Mouse (Mus musculus) urinary bladder, postnatal 10 days (tissue): Measurements from ENCODE around the gene Tbc1d15.
"Not testable (repeated sequence)": the region's sequence is repeated elsewhere in the genome, so short reads cannot be mapped to it uniquely, and the experiment has no call there.

ENCODE experiments used
- DNase-seq: peaks from one replicate; pipeline ENCODE4 v3.0.0; 2022; ENCODE audit warnings: low spot score

Tbc1d15 gene

DNA sequence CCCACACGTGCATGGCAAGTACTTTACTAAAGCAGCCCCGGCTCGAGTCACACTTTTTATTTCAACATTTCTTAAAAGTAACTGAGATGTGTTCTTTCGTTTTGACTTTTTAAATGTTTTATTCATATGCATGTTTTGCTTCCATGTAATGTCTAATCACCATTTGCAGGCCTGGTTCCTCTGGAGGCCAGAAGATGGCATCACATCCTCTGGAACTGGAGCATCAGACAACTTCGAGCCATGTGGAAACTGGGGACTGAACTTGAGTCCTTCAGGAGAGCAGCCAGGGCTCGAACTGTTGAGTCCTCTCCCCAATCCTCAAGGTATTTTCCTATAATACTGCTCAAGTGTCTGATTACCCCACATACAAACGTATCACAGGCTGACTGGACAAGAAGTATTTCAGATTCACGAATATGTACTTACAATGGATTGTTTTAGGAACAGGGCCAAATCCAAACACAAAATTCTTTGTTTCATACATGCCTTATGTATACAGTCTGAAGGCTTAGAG lies 10.1 kb downstream of the Tbc1d15 start:
- DNase-seq: no peak

DNA sequence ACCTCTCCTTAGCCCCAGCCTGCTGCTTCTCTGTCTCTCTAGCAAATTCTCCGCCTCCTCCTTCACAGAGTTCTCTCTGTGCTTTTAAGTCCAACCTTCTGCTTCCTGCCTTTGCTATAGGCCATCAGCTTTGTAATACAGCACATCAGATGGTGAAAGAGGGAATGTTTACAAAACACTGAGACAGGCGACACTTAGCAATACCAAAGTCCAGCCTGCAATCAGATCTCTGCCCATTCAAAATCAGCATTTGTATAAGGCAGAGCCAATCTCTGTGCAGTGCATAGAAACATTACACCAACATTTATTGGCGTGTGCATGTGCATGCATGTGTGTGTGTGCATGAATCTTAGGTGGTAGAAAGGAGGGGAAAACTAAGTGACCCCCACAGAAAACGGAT lies 13.3 kb downstream of the Tbc1d15 start:
- no peak for DNase-seq

DNA sequence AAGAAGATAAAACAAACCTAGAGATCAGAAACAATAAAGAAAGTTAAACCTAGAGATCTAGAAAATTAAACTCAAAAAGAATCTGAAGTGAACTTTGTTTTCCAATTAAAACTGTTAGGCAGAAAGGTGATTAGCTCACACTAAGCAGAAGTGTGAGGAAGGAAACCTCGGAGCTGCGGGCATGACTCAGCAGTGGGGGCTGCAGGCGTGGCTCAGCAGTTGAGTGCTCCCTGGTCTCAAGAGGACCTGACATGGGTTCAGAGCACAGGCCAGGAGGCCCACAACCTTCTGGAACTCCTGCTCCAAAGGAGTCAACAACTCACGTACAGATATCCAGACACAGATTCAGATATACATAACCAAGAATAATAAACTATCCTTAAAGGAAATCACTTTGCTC lies 14.5 kb downstream of the Tbc1d15 start:
- DNase-seq: no peak

DNA sequence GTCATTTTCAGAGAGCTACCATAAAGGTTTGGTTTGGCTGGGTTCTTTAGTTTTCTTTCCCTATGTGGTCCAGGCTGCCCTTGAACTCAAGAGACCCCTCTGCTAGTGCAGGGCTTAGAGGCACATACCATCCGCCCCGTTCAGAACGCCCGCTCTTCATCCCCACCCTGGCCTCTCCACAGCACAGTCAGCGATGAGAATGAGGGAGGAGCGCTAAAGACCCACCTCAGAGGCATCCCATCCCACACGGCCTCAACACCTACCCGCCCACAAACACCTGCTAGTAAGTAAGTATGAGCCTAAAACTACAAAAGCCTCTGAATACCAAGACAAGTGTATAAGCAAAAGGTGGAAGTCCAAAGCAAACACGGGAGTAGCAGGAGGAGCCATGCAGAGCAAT lies 15.8 kb downstream of the Tbc1d15 start:
- DNase-seq: no peak

DNA sequence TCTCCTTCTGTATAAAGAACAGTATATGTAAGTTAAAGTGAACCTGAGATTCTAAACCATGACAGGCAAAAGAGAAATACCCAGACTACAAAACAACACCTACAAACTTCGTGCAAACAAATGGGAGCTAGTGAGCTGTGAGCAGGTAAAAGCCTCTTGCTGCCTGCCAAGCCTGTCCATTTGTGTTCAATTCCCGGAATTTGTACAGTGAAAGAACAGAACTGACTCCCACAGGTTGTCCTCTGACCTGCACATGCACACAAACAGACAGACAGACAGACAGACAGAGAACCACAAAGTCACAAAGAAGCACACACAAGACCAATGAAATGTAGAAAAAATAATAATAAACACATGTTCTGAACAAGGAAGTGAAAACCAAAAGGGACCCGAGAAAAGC lies 17.5 kb downstream of the Tbc1d15 start:
- no peak for DNase-seq

DNA sequence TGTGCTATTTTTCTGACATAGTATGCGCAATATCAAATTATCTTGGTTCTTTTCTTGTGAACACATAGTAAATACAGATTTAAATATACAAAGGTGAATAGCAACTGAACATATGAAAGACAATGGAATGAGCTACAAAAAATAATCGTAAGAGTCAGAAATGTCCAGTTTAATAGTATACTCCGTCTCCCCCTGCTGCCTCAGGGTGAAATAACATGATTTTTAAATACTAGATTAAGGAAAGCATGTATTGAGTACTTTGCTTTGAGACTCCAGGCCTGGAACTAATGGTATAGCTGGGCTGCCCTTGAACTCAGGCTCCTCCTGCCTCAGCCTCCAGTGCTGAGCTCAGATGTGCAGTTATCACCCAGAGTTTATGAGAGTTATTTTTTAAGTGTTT lies 18.8 kb downstream of the Tbc1d15 start:
- no peak for DNase-seq

DNA sequence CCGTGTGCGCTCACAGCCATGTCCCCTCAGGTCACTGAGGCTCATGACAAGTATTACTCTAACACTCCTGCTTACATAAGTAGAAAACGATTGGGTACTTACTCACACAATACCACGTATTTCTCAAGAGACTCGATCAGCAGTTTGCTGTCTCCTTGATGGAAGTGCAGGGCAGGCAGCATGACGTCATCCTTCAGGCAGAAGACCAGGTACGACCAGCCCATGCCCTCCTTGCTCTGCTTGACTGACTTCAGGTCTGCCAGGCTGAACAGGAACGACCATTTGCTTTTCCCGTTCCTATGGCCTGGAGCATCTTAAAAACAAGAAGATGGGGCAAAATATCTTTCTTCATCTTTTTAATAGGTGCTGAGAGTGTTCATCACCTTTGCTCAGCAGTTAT lies 22.2 kb downstream of the Tbc1d15 start:
- DNase-seq: no peak

DNA sequence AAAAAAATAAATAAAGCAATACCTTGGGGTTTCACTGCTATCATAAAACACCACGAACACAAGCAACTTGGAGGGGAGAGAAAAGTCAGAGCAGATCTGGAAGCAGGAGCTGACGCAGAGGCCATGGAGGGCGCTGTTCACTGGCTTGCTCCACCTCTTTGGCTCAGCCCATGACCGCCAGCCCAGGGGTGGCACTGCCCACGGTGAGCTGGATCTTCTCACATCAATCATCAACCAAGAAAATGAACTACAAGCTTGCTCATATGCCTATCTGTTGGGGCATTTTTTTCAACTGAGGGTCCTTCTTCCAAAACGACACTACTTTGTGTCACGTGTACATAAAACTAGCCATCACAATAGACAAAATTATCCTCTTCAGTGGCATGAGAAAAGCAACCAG lies 24.7 kb downstream of the Tbc1d15 start:
- DNase-seq: no peak

DNA sequence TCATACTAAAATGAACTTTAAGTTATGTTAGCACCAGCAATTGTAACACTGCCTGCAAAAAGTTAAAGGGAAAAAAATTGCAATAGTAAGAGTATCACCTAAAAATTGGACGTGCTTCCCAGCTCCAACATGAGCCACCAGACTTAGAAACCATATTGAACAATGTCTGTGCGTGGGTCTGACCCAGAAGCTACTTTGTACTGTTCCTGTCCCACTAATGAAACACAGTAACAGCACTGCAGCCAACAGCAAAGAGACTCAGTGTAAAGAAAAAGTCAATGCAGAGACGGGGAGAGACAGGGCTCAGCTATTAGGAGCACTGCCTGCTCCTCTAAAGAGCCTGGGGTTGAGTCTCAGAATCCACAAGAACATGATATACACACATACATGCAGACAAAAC lies 27.4 kb downstream of the Tbc1d15 start:
- DNase-seq: no peak

DNA sequence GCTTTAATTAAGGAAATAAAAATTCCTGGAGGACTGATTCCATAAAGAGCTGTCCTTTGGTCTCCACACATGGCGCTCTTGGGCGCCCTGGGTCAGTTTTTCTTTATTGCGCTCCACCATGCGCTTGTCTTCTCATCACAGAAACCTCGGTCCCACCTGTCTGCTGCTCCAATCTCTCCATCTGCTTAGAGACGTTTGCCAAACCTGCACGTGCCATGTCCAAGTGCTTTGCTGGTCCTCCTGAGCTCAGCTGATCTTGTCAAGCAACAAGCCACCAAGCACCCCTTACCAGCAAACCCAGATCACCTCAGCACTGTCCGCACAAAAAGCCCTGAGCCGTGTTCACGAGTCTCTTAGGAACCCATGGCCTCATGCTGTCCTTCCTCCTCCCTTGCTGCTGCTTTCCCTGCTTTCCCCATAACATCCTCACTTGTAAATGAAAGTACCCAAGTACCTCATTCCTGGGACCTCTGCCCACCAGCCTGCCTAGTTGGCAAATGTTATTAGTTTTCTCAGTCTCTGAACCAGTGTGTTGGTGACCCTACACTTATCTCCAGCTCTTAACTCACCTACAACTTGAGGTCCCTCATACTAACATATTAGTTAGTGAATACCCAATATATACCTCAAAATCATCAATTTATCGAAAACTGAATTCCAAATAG lies 38.2 kb downstream of the Tbc1d15 start:
- DNase-seq: no peak

DNA sequence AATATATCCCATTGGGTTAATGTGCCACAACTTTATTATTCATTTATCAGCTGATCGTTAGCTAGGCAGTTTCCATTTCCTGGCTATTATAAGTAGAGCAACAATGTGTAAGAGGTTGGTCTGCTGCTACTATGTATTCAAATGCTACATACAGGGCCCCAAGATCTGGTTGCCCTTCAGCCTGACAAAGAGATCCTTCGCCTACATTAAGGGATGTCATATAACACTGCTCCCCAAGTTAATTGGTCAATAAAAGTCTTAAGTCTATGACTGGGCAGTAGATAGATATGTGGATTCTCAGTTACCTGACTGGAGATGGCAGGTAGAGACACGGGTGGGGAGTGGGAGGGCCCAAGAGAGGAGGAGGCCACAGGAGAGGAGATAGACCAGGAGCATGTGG lies 45.4 kb downstream of the Tbc1d15 start:
- DNase-seq: no peak

DNA sequence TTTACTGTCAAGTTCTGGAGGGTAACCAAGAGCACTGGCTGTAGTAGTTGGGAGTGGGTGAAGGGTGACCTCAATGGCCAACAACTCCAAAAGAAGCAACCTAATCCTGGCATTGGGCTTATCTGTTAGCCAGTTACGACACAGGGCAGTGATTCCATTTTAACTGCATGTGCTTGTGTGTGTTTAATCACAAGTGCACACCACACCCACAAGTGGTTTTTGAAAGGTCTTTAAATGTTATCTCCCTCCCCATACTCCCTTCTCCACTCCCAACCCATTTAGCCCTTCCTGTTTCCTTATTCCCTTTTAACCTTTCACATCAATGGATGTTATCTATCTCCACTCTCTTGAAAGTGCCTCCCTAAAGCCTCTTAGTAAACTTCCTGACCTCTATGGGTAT lies 46.0 kb downstream of the Tbc1d15 start:
- no peak for DNase-seq

DNA sequence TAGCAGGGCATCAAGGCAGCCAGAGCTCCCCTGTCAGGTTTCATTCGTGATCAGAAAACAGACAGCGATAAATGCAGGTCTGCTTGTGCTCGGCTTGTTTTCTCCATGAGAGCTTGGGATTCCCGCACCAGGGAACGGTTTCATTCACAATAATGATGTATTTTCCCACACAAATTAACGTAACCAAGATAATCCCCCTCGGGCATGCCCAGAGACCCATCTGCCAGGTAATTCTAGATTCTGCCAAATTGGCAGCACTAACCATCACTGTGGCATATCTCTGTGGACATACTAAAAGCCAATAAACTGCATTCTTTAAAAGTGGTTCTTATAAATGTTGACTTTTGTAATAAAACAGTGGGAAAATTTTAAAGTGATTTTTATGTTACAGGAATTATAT lies 60.1 kb downstream of the Tbc1d15 start:
- DNase-seq: no peak

DNA sequence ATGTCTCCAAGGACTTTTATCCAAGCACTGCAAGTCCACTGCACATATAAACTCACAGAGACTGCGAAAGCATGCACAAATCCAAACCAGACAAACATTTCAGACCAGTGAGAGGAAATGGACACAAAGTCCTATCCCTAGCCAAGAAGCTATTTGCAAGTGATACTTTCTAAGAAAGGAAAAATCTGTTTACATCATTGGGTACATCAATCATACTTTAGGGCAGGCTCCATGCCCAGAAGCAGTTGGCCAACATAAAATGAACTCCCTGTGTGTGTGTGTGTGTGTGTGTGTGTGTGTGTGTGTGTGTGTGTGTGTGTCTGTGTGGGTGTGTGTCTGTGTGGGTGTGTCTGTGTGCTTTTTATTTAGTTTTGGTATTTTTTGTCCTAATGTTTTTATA lies 63.9 kb downstream of the Tbc1d15 start:
- no peak for DNase-seq

DNA sequence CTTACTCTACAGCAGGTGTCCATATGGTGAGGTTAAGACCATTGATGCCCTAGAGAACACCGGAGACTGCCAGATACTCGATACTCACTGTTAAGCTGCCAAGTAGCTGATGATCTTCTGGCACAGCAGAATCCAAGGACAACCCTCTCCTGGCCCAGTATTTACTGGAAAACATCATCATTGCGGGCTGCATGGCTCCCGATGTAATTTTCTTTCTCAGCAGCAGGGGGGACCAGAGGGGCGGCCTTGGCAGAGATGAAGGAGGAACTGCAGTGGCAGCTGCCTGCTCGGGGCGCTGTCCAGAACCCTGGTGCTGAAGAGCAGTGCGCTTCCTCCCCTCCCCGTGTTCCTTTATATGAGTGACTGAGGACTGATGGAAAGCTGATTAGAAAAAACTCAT lies 66.6 kb downstream of the Tbc1d15 start, which contains the start of gene Tph2:
Gene Tph2, minus strand, starts transcription at position 326 of the 400 bp plus-strand sequence.
- peak; percentile 53 for DNase-seq

DNA sequence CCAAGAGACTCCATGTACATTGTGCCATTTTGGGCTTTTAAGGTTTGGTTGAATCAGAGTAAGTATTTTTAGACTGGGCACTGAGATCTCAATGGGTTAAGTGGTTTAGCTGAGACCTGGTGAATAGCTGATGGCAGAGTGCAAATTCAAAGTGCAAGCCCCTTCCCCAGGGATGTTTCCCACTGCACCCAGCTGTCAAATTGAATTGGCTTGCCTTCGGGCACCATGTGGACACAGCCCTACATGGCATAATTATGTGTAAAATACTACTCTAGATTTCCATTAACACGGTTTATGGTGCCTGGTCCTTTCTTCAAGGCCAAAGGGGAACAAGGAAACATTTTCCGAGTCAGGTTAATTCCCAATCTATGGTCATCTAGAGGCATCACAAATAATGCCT lies 70.2 kb downstream of the Tbc1d15 start:
- no peak for DNase-seq

DNA sequence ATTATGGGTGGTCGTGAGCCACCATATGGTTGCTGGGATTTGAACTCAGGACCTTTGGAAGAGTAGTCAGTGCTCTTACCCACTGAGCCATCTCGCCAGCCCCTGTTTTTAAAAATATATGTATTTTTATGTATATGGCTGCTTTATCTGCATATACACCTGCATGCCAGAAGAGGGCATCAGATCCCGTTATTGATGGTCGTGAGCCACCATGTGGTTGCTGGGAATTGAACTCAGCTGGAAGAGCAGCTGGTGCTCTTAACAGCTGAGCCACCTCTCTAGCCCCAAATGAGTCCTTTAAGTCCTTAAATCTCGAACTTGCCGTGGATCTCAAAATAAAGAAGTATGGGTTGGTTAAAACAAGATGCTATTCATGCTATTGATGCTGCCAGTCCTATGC lies 73.2 kb downstream of the Tbc1d15 start:
- not testable (repeated sequence) for DNase-seq

DNA sequence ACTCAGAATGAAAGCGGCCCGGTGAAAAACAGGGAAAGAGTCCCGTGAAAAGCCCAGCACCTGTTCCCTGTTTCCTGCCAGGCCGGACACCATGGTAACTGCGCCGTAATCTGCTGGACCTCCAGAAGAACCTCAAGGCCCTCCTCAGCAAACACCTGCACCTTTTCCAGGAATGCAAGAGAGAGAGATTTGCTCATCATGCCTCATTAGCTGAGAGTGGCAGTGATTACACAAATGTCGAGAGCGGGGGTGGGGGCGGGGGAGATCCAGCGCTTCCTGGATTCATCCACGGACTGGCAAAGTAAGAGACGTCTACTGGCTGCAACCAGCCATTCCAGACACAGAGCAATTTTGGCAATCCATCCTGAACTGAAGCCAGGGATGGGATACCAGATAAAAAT lies 75.7 kb downstream of the Tbc1d15 start:
- DNase-seq: no peak

DNA sequence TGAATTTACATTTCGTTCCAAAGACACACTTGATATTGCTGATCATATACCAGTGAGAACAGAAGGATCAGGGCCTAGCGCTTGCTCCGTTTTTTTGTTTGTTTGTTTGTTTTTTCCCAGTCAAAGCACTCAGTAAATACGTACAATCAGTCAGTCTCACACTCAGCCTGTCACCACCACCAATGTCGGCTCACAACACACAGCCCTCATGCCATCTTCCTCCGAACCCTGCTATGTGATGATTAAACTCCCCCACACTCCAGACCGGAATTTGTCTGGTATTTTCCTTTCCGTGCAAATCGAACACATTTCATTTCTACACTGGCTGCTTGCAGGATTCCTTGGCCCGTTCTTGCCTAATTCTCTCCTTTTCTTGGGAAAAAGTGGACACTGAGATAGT lies 77.9 kb downstream of the Tbc1d15 start:
- no peak for DNase-seq

DNA sequence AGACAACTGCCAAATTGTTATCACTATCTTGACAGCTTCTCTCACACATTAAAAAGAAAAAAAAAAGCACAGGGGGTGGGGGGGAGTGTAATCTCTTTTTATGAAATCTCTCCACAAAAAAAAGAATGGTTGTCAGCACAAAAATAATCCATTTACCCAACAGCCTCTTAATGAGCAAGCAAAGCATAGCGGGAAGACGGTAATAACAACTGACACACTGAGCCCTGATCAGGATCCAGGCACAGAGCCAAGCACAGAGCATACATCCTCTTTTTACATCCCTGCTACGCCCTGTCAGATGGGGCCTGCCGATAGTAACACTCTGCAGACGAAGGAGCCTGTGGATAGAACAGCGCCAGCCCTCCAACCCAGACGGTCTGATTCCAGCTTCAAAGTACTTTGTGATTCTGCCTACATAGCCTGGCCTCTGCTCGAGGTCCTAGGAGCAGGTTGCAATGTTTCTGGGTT lies 79.9 kb downstream of the Tbc1d15 start:
- DNase-seq: no peak

DNA sequence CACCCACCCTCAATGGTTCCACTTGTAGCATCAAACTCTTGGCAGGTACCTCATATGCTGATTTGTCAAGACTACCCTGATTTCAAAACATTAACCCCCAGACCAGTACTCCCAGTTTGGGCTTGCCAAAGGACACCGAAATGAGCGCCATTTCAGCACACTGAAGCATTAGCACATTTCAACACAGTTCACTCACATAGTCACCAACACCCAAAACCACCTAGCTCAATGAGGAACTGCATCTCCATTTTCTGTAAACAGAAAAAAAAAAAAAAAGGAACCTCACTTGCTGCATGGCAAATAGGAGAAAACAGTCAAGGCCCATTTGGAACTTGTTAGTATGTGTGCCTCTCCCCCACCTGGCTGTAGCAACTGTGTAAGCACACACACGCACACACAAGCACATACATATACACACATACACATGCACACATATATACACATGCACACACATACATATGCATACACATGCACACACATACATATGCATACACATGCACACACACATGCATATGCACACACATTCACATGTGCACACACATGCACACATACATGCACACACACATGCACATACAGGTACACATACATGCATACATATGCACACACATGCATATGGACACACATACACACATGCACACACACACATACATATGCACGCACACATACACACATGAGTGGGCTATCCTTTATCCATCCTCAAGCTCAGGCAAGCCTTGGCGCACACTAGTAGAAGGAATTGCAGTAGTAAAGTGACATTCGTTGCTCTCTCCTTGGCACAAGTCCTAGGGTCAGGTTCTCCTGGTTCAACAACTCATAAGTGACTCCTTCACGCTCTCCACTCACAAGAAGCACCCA lies 80.5 kb downstream of the Tbc1d15 start:
- no peak for DNase-seq

DNA sequence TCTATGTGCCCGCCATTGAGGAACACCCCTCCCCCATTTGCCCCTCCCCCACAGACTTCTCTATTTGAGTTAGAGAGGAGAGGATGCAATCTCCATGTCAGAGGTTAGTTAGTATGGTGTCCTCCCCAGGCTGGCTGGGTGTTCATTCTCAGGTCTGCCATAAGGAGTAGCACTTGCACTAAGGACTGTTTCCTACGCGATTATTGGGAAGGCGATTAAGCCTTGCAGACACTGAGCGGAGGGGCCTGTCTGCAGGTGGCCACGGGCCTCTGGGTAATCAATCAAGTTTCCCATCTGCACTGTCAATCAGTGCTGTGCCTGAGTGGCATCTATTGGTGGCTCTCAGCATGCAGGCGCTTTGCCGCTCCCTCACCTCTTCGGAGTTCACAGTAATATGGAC lies 81.9 kb downstream of the Tbc1d15 start:
- no peak for DNase-seq

DNA sequence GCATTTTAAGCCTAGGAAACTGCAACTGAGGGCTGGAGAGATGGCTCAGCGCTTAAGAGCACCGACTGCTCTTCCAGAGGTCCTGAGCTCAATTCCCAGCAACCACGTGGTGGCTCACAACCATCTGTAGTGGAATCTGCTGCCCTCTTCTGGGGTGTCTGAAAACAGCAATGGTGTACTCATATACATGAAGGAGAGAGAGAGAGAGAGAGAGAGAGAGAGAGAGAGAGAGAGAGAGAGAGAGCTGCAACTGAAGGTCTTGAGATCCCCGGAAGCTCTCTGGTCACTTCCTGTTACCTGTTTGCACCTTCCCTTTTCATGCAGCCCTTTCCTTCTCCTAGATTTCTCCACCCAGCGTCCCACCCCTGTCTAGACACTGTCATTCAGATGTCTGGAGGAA lies 91.0 kb downstream of the Tbc1d15 start:
- no peak for DNase-seq
